Mouse (Mus musculus): ENCODE measurements around the gene Ppp1r11. TPM values are rescaled to one million over a fixed set of nuclear protein-coding genes. Genes with fewer than 3 reads are reported as not detected.
A peak's percentile ranks its signal among the peaks of the same experiment; 100 is the strongest.

Ppp1r11 gene
- polyA plus RNA-seq, 1 experiment from 2014 or later, result 79.7 TPM

- H3K4me1 ChIP-seq (replicated peaks; ENCODE audit: control insufficient read depth, insufficient read depth), result no peaks in the 10 kb centered on the region; the same call in none of the 2 replicates
- no peaks in the 10 kb centered on the region for H3K9me3 ChIP-seq (ENCODE audit: control insufficient read depth, low read length)
- peak; percentile 99 for ATAC-seq (ENCODE audit: low FRiP score, low TSS enrichment)
- H3K4me3 ChIP-seq (ENCODE audit: low read depth, low read length), result peak within 1 kb of the TSS; percentile 70
- under 1% methylated on average over 46 of the region's 46 CpGs for WGBS
- H3K9ac ChIP-seq (ENCODE audit: low read length), result peak within 1 kb of the TSS; percentile 76
- H3K4me2 ChIP-seq (replicated peaks; ENCODE audit: low read depth), result peak within 1 kb of the TSS; percentile 81
- H3K27ac ChIP-seq (replicated peaks), result peak within 1 kb of the TSS; percentile 78
- H3K27me3 ChIP-seq (ENCODE audit: control insufficient read depth, insufficient read depth, low read length), result no peaks in the 10 kb centered on the region
- no peaks in the 10 kb centered on the region for H3K36me3 ChIP-seq (ENCODE audit: control insufficient read depth, insufficient read depth, low read length)
- TF ChIP-seq EP300 (optimal IDR thresholded peaks at IDR 0.05) (no peak), CTCF (IDR thresholded peaks at IDR 0.05; ENCODE audit: low read depth) (no peak; the same call in 1 of the 2 replicates)
- DNase-seq (ENCODE audit: low spot score), result peak; percentile 97
Measured at GRCm38 (mm10) chr17:36957999-36958743, 6.6 kb upstream of the Ppp1r11 start, which contains the start of the genes Znrd1 and Znrd1as. Gene Znrd1, minus strand, starts transcription at chr17:36958559. Gene Znrd1as, plus strand, starts transcription at chr17:36958592.

DNA sequence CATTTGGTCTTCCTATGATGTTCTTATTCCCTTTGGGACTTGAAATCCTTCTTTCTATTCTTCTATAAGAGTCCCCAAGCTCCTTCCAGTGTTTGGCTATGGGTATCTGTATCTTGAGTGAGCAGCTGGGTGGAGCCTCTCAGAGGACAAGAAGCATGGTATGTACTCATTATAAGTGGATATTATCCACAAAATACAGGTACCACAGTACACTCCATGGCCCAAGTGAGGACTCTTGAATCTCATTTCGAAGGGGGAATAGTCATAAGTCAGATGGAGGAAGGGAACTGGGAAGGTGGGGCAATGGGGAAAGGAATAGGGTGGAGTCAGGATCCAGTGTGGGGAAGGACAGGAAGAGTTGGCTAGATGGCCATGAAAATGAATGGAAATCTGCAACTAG lies 1.5 kb upstream of the Ppp1r11 start:
- Histone ChIP-seq H3K27me3 (ENCODE audit: control insufficient read depth, insufficient read depth, low read length) (no peaks in the 10 kb centered on the region), H3K4me3 (ENCODE audit: low read depth, low read length) (no peak overlapping the region), H3K9me3 (ENCODE audit: control insufficient read depth, low read length) (no peaks in the 10 kb centered on the region), H3K4me1 (replicated peaks; ENCODE audit: control insufficient read depth, insufficient read depth) (no peaks in the 10 kb centered on the region; the same call in 1 of the 2 replicates), H3K36me3 (ENCODE audit: control insufficient read depth, insufficient read depth, low read length) (no peaks in the 10 kb centered on the region), H3K4me2 (replicated peaks; ENCODE audit: low read depth) (no peak overlapping the region), H3K9ac (ENCODE audit: low read length) (no peak overlapping the region), H3K27ac (replicated peaks) (no peak overlapping the region)
- TF ChIP-seq EP300 (optimal IDR thresholded peaks at IDR 0.05) (no peak), CTCF (IDR thresholded peaks at IDR 0.05; ENCODE audit: low read depth) (no peak)
- ATAC-seq (ENCODE audit: low FRiP score, low TSS enrichment) (no peak), DNase-seq (ENCODE audit: low spot score) (no peak)
- 86% methylated on average over 1 of the region's 1 CpGs for WGBS

DNA sequence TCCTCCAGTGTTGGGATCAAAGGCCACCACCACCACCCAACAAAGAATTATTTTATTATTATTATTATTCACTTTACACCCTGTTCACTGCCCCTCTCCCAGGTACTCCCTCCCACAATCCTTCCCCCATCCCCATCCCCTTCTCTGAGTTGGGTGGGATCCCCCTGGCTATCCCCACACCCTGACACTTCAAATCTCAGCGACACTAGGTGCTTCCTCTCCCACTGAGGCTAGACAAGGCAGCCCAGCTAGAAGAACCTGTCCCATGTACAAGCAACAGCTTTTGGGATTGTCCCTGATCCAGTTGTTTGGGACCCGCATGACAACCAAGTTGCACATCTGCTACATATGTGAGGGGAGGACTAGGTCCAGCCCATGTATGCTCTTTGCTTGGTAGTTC lies 1.1 kb upstream of the Ppp1r11 start:
- Histone ChIP-seq H3K27ac (replicated peaks) (no peak overlapping the region), H3K9me3 (ENCODE audit: control insufficient read depth, low read length) (no peaks in the 10 kb centered on the region), H3K4me3 (ENCODE audit: low read depth, low read length) (no peak overlapping the region), H3K4me1 (replicated peaks; ENCODE audit: control insufficient read depth, insufficient read depth) (no peaks in the 10 kb centered on the region; the same call in 1 of the 2 replicates), H3K36me3 (ENCODE audit: control insufficient read depth, insufficient read depth, low read length) (no peaks in the 10 kb centered on the region), H3K9ac (ENCODE audit: low read length) (no peak overlapping the region), H3K4me2 (replicated peaks; ENCODE audit: low read depth) (no peak overlapping the region), H3K27me3 (ENCODE audit: control insufficient read depth, insufficient read depth, low read length) (no peaks in the 10 kb centered on the region)
- no peak for ATAC-seq (ENCODE audit: low FRiP score, low TSS enrichment)
- TF ChIP-seq CTCF (IDR thresholded peaks at IDR 0.05; ENCODE audit: low read depth), result no peak
- TF ChIP-seq EP300 (optimal IDR thresholded peaks at IDR 0.05), result no peak
- DNase-seq (ENCODE audit: low spot score), result no peak
- WGBS, result 84% methylated on average over 2 of the region's 2 CpGs

DNA sequence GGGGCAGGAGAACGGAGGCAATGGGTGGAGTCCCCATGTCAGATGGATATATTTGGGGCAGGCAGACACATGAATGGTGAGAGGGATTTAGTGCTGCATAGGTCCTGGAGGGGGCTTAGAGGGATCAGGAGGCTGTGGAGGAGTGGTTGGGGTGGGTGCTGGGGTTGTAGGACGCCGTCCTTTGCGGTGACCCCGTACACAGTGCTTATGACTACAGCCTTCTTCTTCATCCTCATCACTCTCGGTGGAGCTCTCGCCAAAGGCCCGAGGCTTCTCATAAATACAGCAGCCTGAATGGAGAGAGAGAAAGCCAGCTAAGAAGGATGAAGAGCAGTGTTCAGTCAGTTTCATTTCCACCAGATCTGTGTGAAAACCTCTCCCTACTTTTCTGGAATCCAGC lies 2.3 kb downstream of the Ppp1r11 start:
- no peak for ATAC-seq (ENCODE audit: low FRiP score, low TSS enrichment)
- 89% methylated on average over 8 of the region's 8 CpGs for WGBS

DNA sequence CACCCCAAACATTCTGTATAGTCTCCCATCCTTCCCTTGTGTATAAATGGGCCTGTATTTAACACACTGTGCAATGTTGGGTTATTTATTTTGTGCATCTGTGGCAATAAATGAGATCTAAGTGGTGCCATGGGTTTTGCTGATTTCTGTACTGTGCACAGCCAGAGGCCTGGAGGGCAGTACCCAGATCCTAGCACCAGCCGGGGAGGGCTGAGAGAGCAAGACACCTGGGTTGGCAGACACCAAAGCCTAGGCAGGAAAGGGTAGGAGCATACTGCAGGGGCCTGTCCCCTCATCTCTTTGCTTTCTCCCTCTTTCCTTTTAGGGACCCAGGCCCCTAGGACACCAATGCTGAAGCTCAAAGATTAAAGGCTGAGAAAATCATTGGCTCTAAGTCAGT lies 3.3 kb downstream of the Ppp1r11 start:
- no peaks in the 10 kb centered on the region for H3K9me3 ChIP-seq (ENCODE audit: control insufficient read depth, low read length)
- no peak overlapping the region for H3K4me3 ChIP-seq (ENCODE audit: low read depth, low read length)
- 100% methylated on average over 1 of the region's 1 CpGs for WGBS
- no peak overlapping the region for H3K4me2 ChIP-seq (replicated peaks; ENCODE audit: low read depth)
- no peak overlapping the region for H3K9ac ChIP-seq (ENCODE audit: low read length)
- H3K4me1 ChIP-seq (replicated peaks; ENCODE audit: control insufficient read depth, insufficient read depth), result no peaks in the 10 kb centered on the region
- no peaks in the 10 kb centered on the region; the same call in 1 of the 2 replicates for H3K27me3 ChIP-seq (ENCODE audit: control insufficient read depth, insufficient read depth, low read length)
- no peaks in the 10 kb centered on the region for H3K36me3 ChIP-seq (ENCODE audit: control insufficient read depth, insufficient read depth, low read length)
- ATAC-seq (ENCODE audit: low FRiP score, low TSS enrichment), result no peak
- no peak overlapping the region for H3K27ac ChIP-seq (replicated peaks)
- no peak for TF ChIP-seq EP300 (optimal IDR thresholded peaks at IDR 0.05)
- no peak for TF ChIP-seq CTCF (IDR thresholded peaks at IDR 0.05; ENCODE audit: low read depth)
- DNase-seq (ENCODE audit: low spot score), result no peak

More for the DNA sequence above, 2.3 kb downstream of the Ppp1r11 start:
- TF ChIP-seq CTCF (IDR thresholded peaks at IDR 0.05; ENCODE audit: low read depth) (no peak), EP300 (optimal IDR thresholded peaks at IDR 0.05) (no peak)
- no peaks in the 10 kb centered on the region for H3K4me1 ChIP-seq (replicated peaks; ENCODE audit: control insufficient read depth, insufficient read depth)
- DNase-seq (ENCODE audit: low spot score), result no peak
- H3K4me3 ChIP-seq (ENCODE audit: low read depth, low read length), result no peak overlapping the region
- no peaks in the 10 kb centered on the region; the same call in 1 of the 2 replicates for H3K27me3 ChIP-seq (ENCODE audit: control insufficient read depth, insufficient read depth, low read length)
- H3K36me3 ChIP-seq (ENCODE audit: control insufficient read depth, insufficient read depth, low read length), result no peaks in the 10 kb centered on the region
- H3K27ac ChIP-seq (replicated peaks), result no peak overlapping the region
- no peak overlapping the region for H3K4me2 ChIP-seq (replicated peaks; ENCODE audit: low read depth)
- no peaks in the 10 kb centered on the region for H3K9me3 ChIP-seq (ENCODE audit: control insufficient read depth, low read length)
- H3K9ac ChIP-seq (ENCODE audit: low read length), result no peak overlapping the region

Measured in stomach, postnatal 0 days (tissue).